Mouse (Mus musculus) small intestine, adult 2 months (tissue): Measurements from ENCODE around the gene Mgat4d. TPM values are rescaled to one million over a fixed set of nuclear protein-coding genes. Genes with fewer than 3 reads are reported as not detected.

Experiments
- H3K27ac ChIP-seq: fragments of 200-500 bp; 2 replicates; pipeline ENCODE4 v1.5.1; 2012; ENCODE audit warnings: low read depth, low read length, control low read depth, inconsistent platforms; ENCODE audit not compliant: insufficient read depth
- H3K27me3 ChIP-seq: fragments of 200-500 bp; 2 replicates; pipeline ENCODE4 v1.6.1; 2012; ENCODE audit warnings: mild to moderate bottlenecking, moderate library complexity, low read length, inconsistent platforms; ENCODE audit not compliant: control insufficient read depth, insufficient read depth
- H3K36me3 ChIP-seq: fragments of 200-500 bp; 2 replicates; pipeline ENCODE4 v1.6.1; 2012; ENCODE audit warnings: mild to moderate bottlenecking, low read length, control low read depth, inconsistent platforms; ENCODE audit not compliant: control insufficient read depth, insufficient read depth
- H3K4me1 ChIP-seq: fragments of 200-500 bp; 2 replicates; pipeline ENCODE4 v1.6.1; 2012; ENCODE audit warnings: low read length, inconsistent platforms, mixed read lengths; ENCODE audit not compliant: control insufficient read depth, insufficient read depth, insufficient read length
- H3K4me3 ChIP-seq: fragments of 200-500 bp; 2 replicates; pipeline ENCODE4 v1.5.1; 2012; ENCODE audit warnings: low read depth, mild to moderate bottlenecking, control low read depth, inconsistent platforms, low read length, moderate library complexity
- CTCF ChIP-seq: fragments of 200-500 bp; IDR thresholded peaks from 2 replicates; pipeline ENCODE4 v1.5.1; 2012; ENCODE audit warnings: low read depth, mild to moderate bottlenecking, control low read depth, inconsistent platforms, low read length, moderate library complexity, mixed read lengths; ENCODE audit not compliant: insufficient replicate concordance, insufficient read length; ENCODE audit errors: extremely low read depth
- POLR2A ChIP-seq: fragments of 200-500 bp; IDR thresholded peaks from 2 replicates; pipeline ENCODE4 v1.6.1; 2012; ENCODE audit warnings: low read depth, mild to moderate bottlenecking, control low read depth, inconsistent platforms, low read length, moderate library complexity
- WGBS: fragments of 180-500 bp; shearing (Covaris S2); methylation state at CpG from one replicate; pipeline ENCODE4 v1.1.7; 2018; 5-methylcytosine and 5-hydroxymethylcytosine counted together
- polyA plus RNA-seq: library from polyadenylated mRNA; depleted of rRNA; stranded (reverse); fragments of >200 nt; gene quantifications from 2 replicates; pipeline ENCODE4 v1.2.3, GENCODE M21; 2012

Mgat4d gene
- polyA plus RNA-seq, 1 experiment, result not detected

DNA sequence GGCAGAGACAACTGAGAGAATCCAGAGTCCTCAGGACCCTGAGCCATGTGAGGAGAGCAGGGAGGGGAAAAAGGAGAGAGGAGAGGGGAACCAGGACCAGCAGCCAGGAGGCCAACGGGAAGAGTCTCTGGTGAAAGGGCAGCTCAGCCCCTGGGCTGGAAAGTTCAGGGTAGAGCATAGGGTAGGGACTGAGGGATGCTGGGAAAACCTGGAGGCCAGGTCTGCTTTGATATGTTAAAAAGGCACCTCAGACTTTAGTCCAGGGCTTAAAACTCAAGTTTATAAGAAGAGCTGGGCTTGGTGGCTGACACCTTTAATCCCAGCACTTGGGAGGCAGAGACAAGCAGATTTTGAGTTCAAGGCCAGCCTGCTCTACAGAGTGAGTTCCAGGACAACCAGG, 44.2 kb downstream of the Mgat4d start:
- TF ChIP-seq POLR2A (no peak), CTCF (no peak)
- Histone ChIP-seq H3K27me3 (peaks cover 12% of the 10 kb centered on the region), H3K4me1 (peaks cover 11% of the 10 kb centered on the region), H3K4me3 (no peak overlapping the region), H3K27ac (no peak overlapping the region), H3K36me3 (no peaks in the 10 kb centered on the region)
- WGBS, result 77% methylated on average over 1 of the region's 1 CpGs

DNA sequence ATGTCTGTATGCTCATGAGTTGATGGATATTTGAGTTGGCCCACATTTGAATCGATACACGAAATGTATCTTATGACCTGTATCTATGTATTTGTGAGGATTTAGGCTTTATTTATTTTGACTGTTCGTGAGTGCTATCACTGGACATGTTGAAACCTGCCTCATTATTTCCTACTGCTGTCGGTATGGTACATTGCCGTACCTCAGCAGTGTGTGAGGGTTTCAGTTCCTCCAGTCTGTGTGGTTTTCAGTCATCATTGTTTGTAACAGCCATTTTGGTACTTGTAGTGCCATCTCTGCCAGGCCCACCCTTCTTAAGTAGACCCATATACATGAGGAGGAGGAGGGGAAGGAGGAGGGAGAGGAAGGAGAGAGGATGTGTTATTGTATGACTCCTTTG, 46.1 kb downstream of the Mgat4d start:
- Histone ChIP-seq H3K27ac (no peak overlapping the region), H3K4me1 (peaks cover 14% of the 10 kb centered on the region), H3K27me3 (peaks cover 12% of the 10 kb centered on the region), H3K36me3 (no peaks in the 10 kb centered on the region), H3K4me3 (no peak overlapping the region)
- TF ChIP-seq CTCF, result no peak
- TF ChIP-seq POLR2A, result no peak
- WGBS, result 87% methylated on average over 5 of the region's 5 CpGs

DNA sequence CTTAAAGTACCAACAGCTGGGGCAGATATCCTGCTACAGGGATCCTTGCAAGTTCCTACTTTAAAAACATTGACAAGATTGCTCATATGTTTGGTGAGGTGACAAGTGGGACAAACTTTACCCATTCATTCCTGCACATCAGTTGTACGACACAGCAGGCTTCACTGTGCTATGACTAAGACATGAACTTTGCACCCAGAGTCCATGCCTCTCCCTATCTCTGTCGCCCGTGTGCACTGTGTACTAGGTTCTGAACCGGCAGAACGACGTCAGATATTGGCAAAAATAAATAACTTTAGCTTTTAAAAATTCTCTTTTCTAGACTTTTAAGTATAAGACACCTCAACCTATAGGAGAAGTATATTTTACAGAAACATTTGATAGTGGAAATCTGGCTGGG, 48.4 kb downstream of the Mgat4d start:
- 31% methylated on average over 6 of the region's 6 CpGs for WGBS
- Histone ChIP-seq H3K27me3 (no peaks in the 10 kb centered on the region), H3K36me3 (no peaks in the 10 kb centered on the region), H3K27ac (no peak overlapping the region), H3K4me3 (no peak overlapping the region), H3K4me1 (peaks cover 5% of the 10 kb centered on the region; the same call in 1 of the 2 replicates)
- no peak for TF ChIP-seq CTCF
- TF ChIP-seq POLR2A, result no peak

DNA sequence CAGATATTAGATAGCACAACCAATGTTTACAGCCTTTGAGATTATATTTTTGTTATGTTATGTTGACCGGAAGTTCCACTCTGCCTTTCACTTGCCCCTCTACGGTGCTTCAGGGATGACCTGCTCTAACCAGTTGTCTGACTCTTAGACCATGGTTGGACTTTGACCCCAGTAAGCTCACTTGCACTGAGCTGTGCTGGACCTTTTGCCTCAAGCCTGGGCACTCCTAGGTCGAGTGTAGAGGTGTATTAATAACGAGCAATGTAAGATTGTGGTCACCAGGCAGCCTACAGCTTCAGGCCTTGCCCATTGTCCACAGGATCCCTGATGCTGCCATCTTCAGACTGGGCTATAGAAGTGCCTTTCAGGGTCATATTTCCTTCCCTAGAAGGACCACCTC, 49.5 kb downstream of the Mgat4d start:
- no peaks in the 10 kb centered on the region for H3K27me3 ChIP-seq
- TF ChIP-seq POLR2A (no peak), CTCF (no peak)
- peak overlapping the region; percentile 30; the same call in 1 of the 2 replicates for H3K27ac ChIP-seq
- no peaks in the 10 kb centered on the region for H3K36me3 ChIP-seq
- H3K4me1 ChIP-seq, result peaks cover 5% of the 10 kb centered on the region; the same call in 1 of the 2 replicates
- H3K4me3 ChIP-seq, result no peak overlapping the region
- 43% methylated on average over 4 of the region's 4 CpGs for WGBS

DNA sequence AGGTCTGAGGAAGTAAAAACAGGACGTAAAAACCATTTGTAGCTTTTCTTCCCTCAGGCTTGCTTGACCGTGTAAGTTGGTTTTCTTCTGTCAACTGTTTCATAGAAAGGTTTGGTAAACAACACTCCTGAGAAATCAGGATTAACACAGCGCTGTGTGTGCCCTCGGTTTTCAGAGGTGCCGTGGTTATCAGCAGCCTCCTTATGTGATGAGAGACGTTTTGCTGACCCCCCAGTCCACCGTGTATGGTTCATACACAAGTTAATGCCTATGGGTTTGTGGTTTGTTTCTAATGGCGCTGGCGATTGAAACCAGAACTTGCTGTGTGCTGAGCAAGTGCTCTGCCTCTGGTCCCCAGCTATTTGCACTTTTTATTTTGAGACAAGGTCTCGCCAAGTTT, 57.3 kb downstream of the Mgat4d start:
- TF ChIP-seq CTCF, result no peak
- TF ChIP-seq POLR2A, result no peak
- Histone ChIP-seq H3K4me3 (no peak overlapping the region), H3K27ac (no peak overlapping the region), H3K27me3 (no peaks in the 10 kb centered on the region), H3K36me3 (no peaks in the 10 kb centered on the region), H3K4me1 (no peaks in the 10 kb centered on the region)
- 66% methylated on average over 10 of the region's 10 CpGs for WGBS

DNA sequence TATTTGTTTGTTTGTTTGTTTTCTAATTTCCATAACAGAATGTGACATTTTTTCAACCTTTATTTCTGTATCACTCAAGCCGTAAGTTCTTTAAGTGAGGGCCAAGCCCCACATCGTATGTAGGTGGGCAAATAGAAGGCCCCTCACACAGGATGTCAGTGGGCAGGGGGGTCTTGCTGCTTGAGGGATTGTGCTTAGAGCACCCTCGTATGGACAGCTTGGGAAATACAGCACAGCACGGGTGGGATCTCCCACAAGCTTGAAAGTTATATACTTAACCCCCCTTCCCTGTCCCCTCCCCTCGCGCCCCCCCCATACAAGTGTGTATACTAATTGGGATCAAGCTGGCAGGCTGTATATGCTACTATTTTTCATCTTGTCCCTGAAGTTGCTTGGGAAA, 58.6 kb downstream of the Mgat4d start:
- H3K27ac ChIP-seq, result no peak overlapping the region
- no peaks in the 10 kb centered on the region for H3K4me1 ChIP-seq
- no peak overlapping the region for H3K4me3 ChIP-seq
- TF ChIP-seq CTCF, result no peak
- TF ChIP-seq POLR2A, result no peak
- H3K36me3 ChIP-seq, result no peaks in the 10 kb centered on the region
- H3K27me3 ChIP-seq, result no peaks in the 10 kb centered on the region
- WGBS, result 43% methylated on average over 6 of the region's 6 CpGs

DNA sequence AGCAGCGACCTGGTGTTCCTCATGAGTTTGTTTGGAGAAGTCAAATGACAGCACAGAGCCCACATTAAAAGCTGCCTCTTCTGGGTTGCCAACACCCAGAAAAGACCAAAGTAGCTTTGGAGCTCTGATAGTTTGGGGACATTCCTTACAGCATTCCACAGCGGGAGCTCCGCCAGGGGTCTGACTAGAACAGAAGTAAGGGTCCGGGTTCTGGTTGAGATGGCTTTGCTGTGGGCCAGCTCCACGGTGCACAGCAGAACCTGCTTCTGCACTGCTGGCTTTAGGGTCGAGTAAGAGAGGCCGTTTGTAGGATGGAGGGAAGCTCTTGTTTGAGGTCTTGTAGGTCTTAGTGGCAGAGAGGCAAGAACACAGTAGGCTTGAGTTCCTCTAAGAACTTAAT, 60.2 kb downstream of the Mgat4d start:
- Histone ChIP-seq H3K27me3 (no peaks in the 10 kb centered on the region), H3K27ac (no peak overlapping the region), H3K36me3 (no peaks in the 10 kb centered on the region), H3K4me1 (no peaks in the 10 kb centered on the region), H3K4me3 (no peak overlapping the region)
- no peak for TF ChIP-seq CTCF
- TF ChIP-seq POLR2A, result no peak
- WGBS, result 79% methylated on average over 7 of the region's 7 CpGs

DNA sequence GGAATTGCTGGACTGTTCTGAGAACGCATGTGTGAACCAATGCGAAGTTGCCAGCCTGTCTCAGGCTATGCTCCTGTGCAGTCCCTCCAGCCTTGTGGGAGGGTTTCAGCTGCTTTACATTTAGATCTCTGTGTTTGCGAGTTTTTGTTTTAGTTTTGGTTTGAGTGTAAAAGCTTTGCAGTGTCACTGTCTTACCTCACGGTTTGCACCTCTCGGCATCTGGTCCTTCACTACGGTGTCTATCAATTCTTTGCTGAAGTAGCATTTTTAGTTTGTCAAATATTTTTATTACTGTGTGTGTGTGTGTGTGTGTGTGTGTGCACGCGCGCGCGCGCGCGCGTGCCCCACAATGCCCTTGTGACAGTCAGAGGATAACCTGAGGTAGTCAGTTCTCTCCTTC, 68.6 kb downstream of the Mgat4d start:
- H3K4me1 ChIP-seq, result no peaks in the 10 kb centered on the region
- no peaks in the 10 kb centered on the region for H3K27me3 ChIP-seq
- no peak for TF ChIP-seq POLR2A
- no peak for TF ChIP-seq CTCF
- no peak overlapping the region for H3K4me3 ChIP-seq
- WGBS, result 93% methylated on average over 15 of the region's 15 CpGs
- no peaks in the 10 kb centered on the region for H3K36me3 ChIP-seq
- no peak overlapping the region for H3K27ac ChIP-seq
